Mouse (Mus musculus): ENCODE data around the gene Cyp3a13.

- TF ChIP-seq CTCF (conservative IDR thresholded peaks at IDR 0.05; ENCODE audit: low read length) (no peak), NANOG (IDR thresholded peaks at IDR 0.05; ENCODE audit: borderline replicate concordance, low read length) (no peak), POU5F1 (IDR thresholded peaks at IDR 0.05; ENCODE audit: borderline replicate concordance, low read length) (no peak)
These were observed 5.9 kb downstream of the Cyp3a13 start for GRCm38 (mm10) chr5:137915550-137915949.
